Mouse (Mus musculus): ENCODE data around the gene Gm45213. TPM values are rescaled to one million over a fixed set of nuclear protein-coding genes. Genes with fewer than 3 reads are reported as not detected.

The Gm45213 gene
- total RNA-seq, 2 experiments from 2014 or later = not detected

DNA sequence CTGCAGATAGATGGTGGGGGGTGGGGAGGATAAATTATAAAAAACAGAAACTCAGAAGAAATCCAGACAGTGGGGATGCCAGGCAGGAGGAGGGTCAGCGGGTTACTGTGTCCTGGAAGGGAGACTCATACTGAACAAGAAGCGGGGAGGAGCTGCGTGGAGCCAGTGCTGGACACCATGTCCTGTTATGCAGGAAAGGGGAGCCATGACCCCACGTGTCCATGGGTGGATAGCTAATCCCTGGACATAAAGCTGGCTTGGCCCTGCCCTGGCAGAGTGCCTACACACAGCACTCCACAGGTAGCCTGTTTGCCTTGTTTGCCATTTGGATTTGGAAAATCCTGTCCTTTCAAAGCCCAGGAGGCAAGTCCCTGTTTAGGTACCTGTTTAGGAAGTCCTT lies 4.6 kb downstream of the Gm45213 start:
- DNase-seq = no peak
- intact Hi-C loops (cut with DNase I) = no loop called here

GRCm38 (mm10) chr7:66048446-66049230 lies 5.2 kb downstream of the Gm45213 start:
- DNase-seq = no peak
- intact Hi-C loops (cut with DNase I) = no loop called here

GRCm38 (mm10) chr7:66053946-66054483 lies 10.6 kb downstream of the Gm45213 start:
- no peak for DNase-seq
- intact Hi-C loops (cut with DNase I) = no loop called here

- intact Hi-C loops (cut with DNase I) = loop anchor here (1.0 to 5.0 kb wide), 2 partner anchors 283 to 351 kb away; no protein-coding TSS in a partner anchor
These were observed 12.0 kb downstream of the Gm45213 start for GRCm38 (mm10) chr7:66055356-66055755.

DNA sequence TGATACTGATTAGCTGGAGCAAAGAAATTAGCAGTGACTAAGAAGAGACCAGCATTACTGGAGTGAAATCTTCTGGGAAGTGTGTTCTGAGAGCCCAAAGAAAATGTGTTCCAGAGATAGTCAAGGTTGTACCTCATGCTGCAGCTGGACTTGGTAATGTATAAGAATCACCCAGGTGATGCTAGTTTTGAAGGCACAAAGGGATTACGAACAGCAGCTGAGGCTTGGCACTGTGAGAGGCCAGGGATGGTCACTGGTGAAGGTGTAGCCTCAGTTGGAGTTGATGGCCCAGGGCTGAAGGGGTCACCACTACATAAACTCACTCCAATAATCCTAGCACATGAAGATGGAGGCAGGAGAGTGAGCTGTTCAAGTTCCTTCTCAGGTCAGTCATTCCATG lies 15.3 kb downstream of the Gm45213 start, which contains the start of gene Snrpa1:
TSS of gene Snrpa1 (plus strand) at position 301 of the 400 bp plus-strand sequence.
- intact Hi-C loops (cut with DNase I) = loop anchor here (5.0 kb wide), 1 partner anchor 286 kb away; no protein-coding TSS in a partner anchor
- DNase-seq = no peak

More at GRCm38 (mm10) chr7:66055356-66055755, 12.0 kb downstream of the Gm45213 start:
- DNase-seq = peak in 1 of 2 experiments; percentile 57

DNA sequence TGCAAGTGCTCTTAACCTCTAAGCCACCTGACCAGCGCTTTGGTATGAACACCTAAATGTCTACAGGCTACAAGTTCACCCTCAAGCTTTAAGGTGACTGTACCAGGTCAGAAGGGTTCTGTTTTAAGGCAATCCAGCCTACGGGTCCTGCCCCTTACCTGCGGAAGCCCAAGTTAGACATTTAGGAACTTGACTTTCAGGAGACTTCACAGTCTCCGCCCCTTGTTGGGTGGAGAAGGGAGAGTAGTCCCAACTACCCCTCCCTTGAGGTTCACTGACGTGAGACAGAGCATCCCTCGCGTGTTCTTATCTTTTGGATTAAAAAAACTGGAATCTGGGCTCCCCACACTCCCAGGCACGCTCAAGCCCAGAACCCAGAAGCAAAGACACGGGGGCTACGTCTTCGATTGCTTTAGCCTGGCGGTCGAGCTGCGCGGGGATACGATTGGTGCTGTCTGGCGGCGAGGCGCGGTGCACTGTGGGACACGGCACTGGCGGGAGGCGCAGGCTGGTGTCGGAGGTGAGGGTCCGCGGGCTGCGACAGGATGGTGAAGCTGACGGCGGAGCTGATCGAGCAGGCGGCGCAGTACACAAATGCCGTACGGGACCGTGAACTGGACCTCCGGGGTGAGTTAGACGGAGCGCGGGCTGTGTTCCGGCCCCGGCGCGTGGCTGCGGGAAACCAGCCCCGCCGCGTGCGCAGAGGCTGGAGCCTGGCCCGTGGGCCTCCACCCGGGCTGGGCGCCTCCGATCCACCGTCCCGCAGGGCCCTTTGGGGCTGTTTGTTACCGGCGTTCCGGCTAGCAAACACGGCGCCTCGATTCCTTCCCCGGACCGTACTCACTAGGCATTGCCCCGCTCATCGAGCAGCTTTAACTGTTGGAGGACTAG lies 16.9 kb downstream of the Gm45213 start:
- intact Hi-C loops (cut with DNase I) = no loop called here
- peak; percentile 93 to 94 for DNase-seq

DNA sequence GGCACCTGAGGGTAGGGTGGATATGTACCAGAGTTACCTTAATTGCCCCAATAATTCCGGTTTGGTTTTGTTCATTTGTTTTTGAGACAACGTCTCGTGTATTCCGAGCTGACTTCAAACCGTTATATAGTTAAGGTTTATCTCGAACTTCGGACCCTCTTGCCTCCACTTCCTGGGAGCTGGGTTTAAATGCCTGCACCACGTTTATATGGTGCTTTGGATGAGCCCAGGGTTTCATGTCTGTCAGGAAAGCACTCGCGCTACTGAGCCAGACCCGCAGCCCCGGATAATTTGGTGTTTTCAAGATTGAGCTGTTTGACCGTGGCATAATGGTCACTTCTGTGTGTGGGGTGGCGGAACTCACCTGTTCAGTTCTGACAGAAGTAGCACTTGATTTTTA lies 17.7 kb downstream of the Gm45213 start:
- intact Hi-C loops (cut with DNase I) = no loop called here
- no peak for DNase-seq

DNA sequence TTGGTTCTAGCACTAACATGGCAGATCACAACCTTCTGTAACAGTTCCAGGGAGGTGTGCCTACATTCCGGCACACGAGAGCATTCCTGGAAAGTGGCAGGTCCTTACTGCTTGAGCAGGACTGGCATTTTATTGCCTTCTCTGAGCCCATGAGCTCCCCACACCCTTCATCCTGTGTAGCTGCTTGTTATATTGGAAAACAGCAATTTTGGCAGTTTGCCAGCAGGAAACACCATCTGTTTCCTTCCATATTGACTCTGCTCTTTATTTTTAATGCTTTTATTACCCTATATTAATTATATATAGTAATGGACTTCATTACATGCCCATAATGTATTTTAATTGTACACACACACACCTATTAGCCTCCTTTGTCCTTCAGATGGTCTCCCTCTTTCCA lies 33.0 kb downstream of the Gm45213 start:
- DNase-seq = peak in 1 of 2 experiments; percentile 10
- intact Hi-C loops (cut with DNase I) = no loop called here

GRCm38 (mm10) chr7:66079364-66080230 lies 36.2 kb downstream of the Gm45213 start, which contains the start of gene Selenos:
Gene Selenos, plus strand, starts transcription at chr7:66079649.
- peak; percentile 96 to 97 for DNase-seq
- intact Hi-C loops (cut with DNase I) = no loop called here

DNA sequence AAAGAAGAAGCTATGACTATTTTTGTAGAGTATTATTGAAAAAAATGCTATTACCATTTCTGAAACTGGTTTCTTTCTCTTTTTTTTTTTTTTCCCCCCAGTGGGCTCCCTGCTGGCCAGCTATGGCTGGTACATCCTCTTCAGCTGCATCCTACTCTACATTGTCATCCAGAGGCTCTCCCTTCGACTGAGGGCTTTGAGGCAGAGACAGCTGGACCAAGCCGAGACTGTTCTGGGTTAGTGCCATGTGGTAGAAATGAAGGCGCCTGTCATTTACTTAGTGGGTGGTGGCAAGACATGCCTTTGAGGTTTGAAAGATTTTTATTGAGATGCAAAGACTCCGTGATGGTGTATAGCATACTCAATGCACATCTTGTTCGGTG lies 36.8 kb downstream of the Gm45213 start:
- intact Hi-C loops (cut with DNase I) = no loop called here
- peak in 1 of 2 experiments; percentile 13 for DNase-seq

- no peak for DNase-seq
- intact Hi-C loops (cut with DNase I) = no loop called here
These were observed 40.4 kb downstream of the Gm45213 start for GRCm38 (mm10) chr7:66083757-66084156.

- no peak for DNase-seq
- intact Hi-C loops (cut with DNase I) = no loop called here
These were observed 41.1 kb downstream of the Gm45213 start for GRCm38 (mm10) chr7:66084546-66084945.

DNA sequence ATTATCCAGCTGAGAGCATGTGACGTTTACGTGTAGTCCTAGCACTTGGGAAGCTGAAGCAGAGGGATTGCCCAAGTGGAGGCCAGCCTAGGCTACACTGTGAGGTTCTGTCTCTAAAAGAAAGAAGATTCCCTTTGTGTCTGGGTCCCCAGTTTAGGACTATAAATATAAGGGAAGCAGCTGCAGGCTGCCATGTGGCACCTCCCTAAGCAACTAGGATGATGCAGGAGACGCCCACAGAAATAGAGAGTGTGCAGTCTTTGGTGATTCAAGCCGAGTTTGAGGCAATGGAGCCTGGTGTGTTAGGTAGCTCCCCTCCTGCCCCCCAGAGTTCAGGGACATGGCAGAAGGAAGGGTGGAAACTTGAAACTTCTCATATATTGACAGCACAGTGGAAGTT lies 44.2 kb downstream of the Gm45213 start:
- intact Hi-C loops (cut with DNase I) = no loop called here
- no peak for DNase-seq

GRCm38 (mm10) chr7:66088077-66088476 lies 44.7 kb downstream of the Gm45213 start:
- intact Hi-C loops (cut with DNase I) = no loop called here
- DNase-seq = no peak

DNA sequence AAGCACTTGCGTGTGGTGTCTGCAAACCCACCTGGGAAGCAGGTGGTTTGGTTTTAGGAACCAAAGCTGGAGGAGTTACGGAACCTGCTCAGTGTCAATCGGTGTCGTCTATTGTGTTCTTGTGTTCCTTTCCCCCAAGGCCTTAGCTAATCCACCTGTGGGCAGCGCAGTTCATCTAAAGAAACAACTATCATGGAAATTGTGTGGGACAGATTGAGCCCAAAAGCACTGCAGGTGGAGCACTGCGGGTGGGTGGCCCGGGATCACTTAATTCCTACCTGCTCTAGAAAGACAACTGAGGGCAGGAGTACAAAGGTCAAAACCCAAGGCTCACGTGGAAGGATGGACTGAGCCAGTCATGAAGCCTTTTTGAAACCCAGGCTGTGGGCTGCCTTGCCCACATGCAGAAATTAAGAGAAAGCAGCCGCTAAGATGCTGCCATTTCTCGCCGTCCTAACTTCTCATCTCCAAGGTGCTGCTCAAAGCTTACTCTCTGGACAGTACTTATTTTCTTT lies 47.3 kb downstream of the Gm45213 start:
- intact Hi-C loops (cut with DNase I) = no loop called here
- DNase-seq = no peak

- intact Hi-C loops (cut with DNase I) = no loop called here
- DNase-seq = no peak
These were observed 48.2 kb downstream of the Gm45213 start for GRCm38 (mm10) chr7:66091553-66091952.

- intact Hi-C loops (cut with DNase I) = no loop called here
- DNase-seq = no peak
These were observed 49.3 kb downstream of the Gm45213 start for GRCm38 (mm10) chr7:66092656-66093055.

- DNase-seq = no peak
- intact Hi-C loops (cut with DNase I) = no loop called here
These were observed 50.7 kb downstream of the Gm45213 start for GRCm38 (mm10) chr7:66094141-66094540.

DNA sequence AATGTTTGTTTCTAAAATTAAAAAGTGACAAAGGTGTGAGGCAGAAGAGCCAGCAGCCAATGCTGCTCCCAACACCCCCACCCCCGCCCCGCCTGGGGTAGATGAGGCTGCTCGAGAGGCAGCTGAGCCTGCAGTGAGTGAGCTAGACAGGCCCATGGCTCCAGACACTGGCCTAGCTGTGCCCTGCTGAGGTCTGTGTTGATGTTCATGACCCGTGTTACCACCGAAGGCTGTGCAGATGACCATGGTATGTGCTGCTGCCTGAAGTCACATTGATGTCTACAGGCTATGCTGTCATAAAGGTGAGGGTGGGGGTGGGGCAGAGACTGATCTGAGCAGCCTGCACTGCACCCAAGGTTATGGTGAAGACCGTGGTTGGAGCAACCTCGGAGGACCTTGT lies 55.4 kb downstream of the Gm45213 start:
- intact Hi-C loops (cut with DNase I) = loop anchor here (2.0 kb wide), 1 partner anchor 290 kb away; the partner anchor contains the start of gene Lrrk1
- DNase-seq = no peak

DNA sequence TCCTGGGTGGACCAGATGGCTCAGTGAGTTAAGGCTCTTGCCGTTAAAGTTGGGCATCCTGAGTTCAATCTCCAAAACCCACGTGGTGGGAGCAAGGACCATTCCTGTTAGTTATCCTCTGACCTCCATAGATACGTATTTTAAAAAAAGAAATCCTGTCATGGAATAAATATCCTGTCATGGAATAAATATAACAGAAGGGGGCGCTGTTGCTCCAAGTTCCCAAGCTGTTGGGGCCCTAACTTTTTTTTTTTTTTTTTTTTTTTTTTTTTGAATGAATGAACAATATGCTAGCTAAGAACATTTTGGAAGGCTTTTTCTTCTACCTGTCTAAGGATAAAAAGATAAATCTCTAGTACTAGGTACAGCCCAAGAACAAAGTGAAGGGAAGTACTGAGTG lies 58.5 kb downstream of the Gm45213 start:
- DNase-seq = peak; percentile 45 to 72

More for the DNA sequence above, 58.5 kb downstream of the Gm45213 start:
- intact Hi-C loops (cut with DNase I) = loop anchor here (1.0 to 2.0 kb wide), 2 partner anchors 198 to 559 kb away; no protein-coding TSS in a partner anchor

Measured in heart, postnatal 10 days (tissue).